Mouse (Mus musculus) lung, postnatal 0 days (tissue): Measurements from ENCODE around the gene Cep295nl.

ENCODE experiments used
- CTCF ChIP-seq: IDR thresholded peaks from 2 replicates; pipeline ENCODE4 v1.5.1; 2016; ENCODE audit warnings: antibody characterized with exemption, mild to moderate bottlenecking
- EP300 ChIP-seq: IDR thresholded peaks from 2 replicates; pipeline ENCODE4 v1.6.1; 2016; ENCODE audit warnings: antibody characterized with exemption, mild to moderate bottlenecking, control low read depth

DNA sequence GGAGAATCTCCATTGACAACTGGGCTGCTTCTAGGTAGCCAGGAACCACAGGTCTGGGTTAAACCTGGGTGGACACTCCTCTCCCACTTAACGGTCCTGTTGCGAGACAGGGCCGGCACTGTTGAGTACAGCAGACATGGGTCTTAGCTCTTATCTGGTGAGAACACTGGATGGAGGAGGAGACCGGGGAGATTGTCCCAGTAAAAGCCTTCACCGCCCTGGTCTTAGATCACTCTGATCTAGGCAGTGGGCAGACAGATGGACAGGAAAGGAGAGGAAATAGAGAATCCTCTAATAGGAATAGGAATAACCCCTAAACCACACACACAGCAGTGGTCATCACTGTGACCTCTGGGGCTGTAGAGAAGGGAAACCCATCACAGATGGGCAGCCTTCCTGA lies 18.3 kb downstream of the Cep295nl start:
- no peak for TF ChIP-seq CTCF
- no peak for TF ChIP-seq EP300
